Mouse (Mus musculus) left cerebral cortex, postnatal 25 days (tissue): ENCODE measurements at regions not wholly inside any gene's neighbourhood (a gene's known extent, or its start where the extent isn't known, plus 50 kb on each side); places are given as distances from the start of the nearest gene placed in this dataset.
"Not testable (repeated sequence)": the region's sequence is repeated elsewhere in the genome, so short reads cannot be mapped to it uniquely, and the experiment has no call there.

Experiments used
- DNase-seq, 2 experiments: peaks; one replicate each; pipeline ENCODE4 v3.0.0; 2022; ENCODE audit warnings: low spot score in 2 of 2, mixed read lengths in 1 of 2
- intact Hi-C: fragments of 180-260 bp; cut with DNase I; formaldehyde crosslinking; loops from one replicate; pipeline ENCODE4 v1.15.1; 2025

- intact Hi-C loops = no loop called here
Observed at GRCm38 (mm10) chrX:41983346-41983745, 62.9 kb upstream of the Thoc2 start.

GRCm38 (mm10) chrX:41995750-41996149 lies 63.7 kb upstream of the Xiap start:
- intact Hi-C loops = no loop called here
- DNase-seq = no peak

More at GRCm38 (mm10) chrX:41983346-41983745, 62.9 kb upstream of the Thoc2 start:
- no peak for DNase-seq

GRCm38 (mm10) chrX:42000622-42001171 lies 58.8 kb upstream of the Xiap start:
- intact Hi-C loops, DNase-seq: not testable (repeated sequence)

- not testable (repeated sequence) for DNase-seq
- intact Hi-C loops = loop anchor here (2.0 kb wide), 1 partner anchor 21 kb away; no protein-coding TSS in a partner anchor
Observed at GRCm38 (mm10) chrX:42005629-42006028, 53.9 kb upstream of the Xiap start.

- DNase-seq, intact Hi-C loops: not testable (repeated sequence)
Observed at GRCm38 (mm10) chrX:42006573-42007226, 52.8 kb upstream of the Xiap start.
